Mouse (Mus musculus): Measurements from ENCODE around the gene Plau.

The Plau gene

DNA sequence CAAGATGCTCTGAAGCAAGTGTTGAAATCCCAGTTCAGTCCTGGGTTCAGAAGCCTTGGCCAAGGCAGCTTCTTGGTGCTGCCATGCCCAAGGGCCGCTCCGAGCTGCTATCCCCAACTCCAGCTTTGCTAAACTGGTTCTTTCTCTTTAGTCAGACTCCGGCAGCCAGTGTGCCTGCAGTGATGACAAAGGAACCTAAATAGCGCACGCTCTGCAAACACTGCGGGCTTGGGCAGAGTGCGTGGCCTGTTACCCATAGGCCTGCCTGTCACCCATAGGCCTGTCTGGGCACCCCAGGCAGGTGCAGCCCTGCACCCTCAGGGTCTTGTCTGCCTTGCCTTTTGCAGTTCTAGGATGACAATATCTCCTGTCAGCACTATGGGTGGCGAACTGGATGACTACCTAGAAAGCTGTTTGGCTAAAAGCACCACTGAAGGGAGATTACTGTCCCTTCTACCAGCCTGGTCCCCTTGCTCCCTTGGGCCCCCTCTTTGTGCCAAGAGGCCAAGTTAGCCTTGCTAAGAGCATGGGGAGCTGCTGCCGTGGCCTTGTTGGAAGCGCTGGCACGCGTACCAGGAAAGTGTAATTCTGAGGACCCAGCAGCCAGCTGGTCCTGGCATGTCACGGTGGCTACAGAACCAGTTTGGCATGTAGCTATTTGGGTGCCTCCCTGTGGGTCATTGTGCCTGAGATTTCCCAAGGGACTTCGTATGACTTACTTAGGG, 30.2 kb upstream of the Plau start:
- no peak for DNase-seq

GRCm38 (mm10) chr14:20809349-20809748, 27.1 kb upstream of the Plau start:
- no peak for DNase-seq

- no peak for DNase-seq
These were observed 26.6 kb upstream of the Plau start for GRCm38 (mm10) chr14:20809820-20810219.

GRCm38 (mm10) chr14:20811236-20811635, 25.2 kb upstream of the Plau start:
- DNase-seq = no peak

- no peak for DNase-seq
These were observed 24.6 kb upstream of the Plau start for GRCm38 (mm10) chr14:20811779-20812406.

DNA sequence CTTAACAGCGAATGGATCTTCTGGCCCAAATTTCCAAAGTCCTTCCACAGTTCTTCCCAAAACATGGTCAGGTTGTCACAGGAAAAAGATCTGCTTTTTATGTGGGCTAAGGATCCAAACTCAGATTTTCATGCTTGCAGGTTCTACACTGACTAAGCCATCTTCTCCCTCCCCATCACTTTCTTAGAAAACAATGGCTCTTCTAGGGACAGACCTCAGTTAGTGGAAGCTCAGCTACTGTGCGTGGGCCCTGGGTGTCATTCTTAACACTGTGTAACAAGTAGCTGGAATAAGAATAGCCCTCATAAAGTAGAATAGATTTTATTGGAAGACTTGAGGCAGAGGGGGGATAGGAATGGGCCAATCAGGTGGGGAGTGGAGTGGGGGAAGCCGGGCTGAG, 21.0 kb upstream of the Plau start:
- DNase-seq = no peak

- DNase-seq = no peak
These were observed 11.9 kb upstream of the Plau start for GRCm38 (mm10) chr14:20824517-20824916.

DNA sequence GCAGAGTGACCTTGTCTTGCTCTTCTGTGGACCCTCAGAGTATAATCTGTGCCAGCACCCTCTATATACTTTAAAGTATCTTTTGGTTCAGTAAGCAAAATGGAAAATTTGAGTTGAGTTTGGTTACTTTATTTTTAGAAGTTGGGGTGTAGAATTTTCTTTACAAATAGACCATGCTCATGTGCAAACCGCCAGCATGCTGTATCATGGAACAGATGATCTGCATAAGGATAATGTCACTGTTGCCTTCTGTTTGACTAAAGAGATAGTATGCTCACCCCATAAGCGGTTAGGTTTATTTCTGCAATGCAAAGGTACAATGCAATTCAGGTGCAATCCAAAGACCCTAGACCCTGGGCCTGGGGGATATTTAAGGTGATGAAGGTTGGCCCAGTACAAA, 10.9 kb upstream of the Plau start:
- no peak for DNase-seq

GRCm38 (mm10) chr14:20827061-20827460, 9.4 kb upstream of the Plau start:
- no peak for DNase-seq

DNA sequence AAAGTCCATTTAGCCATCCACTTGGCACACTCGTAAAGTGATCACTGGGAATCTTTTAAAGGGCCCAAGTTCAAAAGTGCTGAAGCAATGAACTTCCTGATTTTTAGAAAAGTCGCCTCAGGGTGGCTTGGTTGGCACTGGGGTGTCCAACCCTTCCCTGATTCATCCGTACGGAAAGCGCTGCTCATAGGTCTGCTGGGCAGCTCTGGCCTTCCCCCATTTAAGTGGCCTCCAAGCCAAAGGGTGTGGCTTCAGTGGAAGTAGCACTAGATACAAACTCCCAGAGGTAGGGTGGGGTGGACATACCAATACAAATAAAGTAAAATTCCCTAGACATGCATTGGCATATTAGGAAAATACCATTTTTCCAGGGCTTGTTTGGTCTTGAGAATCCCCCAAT, 9.0 kb upstream of the Plau start:
- no peak for DNase-seq

GRCm38 (mm10) chr14:20828524-20828923, 7.9 kb upstream of the Plau start:
- DNase-seq = no peak

DNA sequence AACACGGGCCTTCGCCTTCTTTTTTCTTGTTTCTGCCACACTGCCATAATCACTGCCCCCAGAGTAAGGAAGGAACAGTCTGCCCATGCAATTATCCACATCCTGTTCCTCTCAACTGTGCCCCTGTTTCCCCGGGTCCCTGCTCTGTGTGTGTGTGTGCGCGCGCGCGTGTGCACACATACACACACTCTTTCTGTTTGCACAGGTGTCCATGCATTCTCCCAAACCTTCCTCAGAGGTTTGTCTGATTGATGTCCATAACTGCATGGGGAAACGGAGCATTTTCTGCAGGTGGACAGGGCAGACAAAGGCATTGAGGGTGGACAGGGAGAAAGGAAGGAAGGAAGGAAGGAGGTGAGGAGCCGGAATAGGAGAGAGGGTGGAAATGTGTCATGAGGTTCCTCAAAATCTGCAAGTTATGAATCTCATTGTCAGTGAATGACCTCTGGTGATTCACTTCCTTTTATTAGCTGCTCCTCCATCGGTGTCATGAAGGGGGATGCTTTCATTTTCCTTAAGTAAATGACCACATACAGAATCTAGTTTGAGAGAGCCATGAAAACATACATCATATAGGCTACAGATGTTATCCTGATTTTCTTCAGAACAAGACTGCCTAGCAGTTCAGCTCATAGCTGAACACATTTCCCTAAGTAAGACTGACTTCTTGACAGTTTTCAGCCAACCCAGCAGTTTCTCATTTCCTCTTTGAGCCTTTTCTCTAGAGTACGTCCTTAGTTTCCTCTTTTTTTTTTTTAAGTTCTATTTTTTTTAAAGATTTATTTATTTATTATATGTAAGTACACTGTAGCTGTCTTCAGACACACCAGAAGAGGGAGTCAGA, 6.7 kb upstream of the Plau start:
- no peak for DNase-seq

- no peak for DNase-seq
These were observed 5.1 kb upstream of the Plau start for GRCm38 (mm10) chr14:20831141-20831910.

DNA sequence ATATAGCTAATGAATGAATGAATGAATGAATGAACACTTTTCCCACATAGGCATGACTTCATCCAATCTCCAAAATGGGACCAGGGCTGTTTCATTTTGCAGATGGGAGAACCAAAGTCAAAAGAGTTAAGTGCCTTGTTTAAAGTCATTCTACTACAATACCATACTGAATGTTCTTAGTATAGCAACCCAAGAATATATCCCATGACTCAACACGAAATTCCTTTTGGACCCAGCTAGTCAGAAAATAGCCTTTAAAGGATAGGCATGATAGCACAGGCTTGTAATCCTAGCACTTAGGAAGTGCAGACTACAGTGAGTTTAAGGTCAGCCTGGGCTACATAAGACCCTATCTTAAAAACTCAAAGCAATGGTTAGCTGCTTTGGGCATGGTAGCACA, 4.5 kb upstream of the Plau start:
- DNase-seq = no peak

DNA sequence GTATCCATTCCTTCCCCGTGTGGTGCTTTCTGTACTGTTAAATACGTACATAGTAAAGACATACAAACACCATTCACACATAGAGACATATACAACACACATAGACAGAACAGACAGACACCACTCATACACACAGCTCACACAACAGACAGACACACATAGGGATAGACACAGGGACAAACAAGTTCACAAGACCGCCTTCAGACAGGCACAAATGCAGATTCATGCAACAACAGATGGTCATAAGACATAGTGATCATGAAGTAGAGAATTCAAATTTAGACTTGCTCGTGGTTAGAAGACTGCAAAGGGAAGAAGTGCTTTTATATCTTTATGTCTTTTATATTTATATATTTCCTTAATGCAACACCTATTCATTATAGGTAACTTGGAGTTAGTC, 2.9 kb upstream of the Plau start:
- no peak for DNase-seq

- no peak for DNase-seq
These were observed 2.3 kb upstream of the Plau start for GRCm38 (mm10) chr14:20834136-20834535.

GRCm38 (mm10) chr14:20836905-20837376, 481 bp downstream of the Plau start:
- no peak for DNase-seq

DNA sequence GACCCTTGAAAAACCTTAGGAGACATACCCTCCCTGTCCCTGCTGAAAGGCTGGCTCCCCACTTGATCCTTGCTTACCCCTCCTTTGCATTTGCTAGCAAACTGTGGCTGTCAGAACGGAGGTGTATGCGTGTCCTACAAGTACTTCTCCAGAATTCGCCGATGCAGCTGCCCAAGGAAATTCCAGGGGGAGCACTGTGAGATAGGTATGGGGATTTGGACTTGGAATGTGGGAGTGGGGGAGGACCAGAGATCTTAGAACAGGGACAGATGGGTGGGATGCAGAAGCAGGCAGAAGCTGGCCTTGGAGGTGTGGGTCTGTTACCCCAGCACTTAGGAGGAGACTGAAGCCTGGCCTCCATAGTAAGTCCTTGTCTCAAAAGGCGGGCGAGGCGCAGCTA, 1.2 kb downstream of the Plau start:
- no peak for DNase-seq

GRCm38 (mm10) chr14:20841526-20841925, 5.1 kb downstream of the Plau start:
- no peak for DNase-seq

DNA sequence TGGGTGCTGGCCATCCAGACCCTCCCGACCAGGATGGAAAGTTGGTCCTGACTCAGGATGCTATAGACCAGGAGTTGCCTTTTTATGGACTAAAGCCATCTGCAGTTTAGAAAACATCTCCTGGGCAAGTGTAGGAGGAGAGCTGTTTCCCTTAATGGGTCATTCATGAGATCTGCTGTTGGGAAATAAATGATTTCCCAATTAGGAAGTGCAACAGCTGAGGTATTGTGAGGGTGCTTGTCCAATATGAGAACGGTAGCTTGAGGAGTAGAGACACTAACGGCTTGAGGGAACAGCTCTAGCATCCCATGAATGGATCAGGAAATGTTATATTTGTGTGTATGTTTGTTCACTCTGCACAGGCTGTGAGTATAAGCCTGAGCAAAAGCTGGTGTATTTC, 6.2 kb downstream of the Plau start:
- no peak for DNase-seq

GRCm38 (mm10) chr14:20844126-20844525, 7.7 kb downstream of the Plau start:
- DNase-seq = no peak

DNA sequence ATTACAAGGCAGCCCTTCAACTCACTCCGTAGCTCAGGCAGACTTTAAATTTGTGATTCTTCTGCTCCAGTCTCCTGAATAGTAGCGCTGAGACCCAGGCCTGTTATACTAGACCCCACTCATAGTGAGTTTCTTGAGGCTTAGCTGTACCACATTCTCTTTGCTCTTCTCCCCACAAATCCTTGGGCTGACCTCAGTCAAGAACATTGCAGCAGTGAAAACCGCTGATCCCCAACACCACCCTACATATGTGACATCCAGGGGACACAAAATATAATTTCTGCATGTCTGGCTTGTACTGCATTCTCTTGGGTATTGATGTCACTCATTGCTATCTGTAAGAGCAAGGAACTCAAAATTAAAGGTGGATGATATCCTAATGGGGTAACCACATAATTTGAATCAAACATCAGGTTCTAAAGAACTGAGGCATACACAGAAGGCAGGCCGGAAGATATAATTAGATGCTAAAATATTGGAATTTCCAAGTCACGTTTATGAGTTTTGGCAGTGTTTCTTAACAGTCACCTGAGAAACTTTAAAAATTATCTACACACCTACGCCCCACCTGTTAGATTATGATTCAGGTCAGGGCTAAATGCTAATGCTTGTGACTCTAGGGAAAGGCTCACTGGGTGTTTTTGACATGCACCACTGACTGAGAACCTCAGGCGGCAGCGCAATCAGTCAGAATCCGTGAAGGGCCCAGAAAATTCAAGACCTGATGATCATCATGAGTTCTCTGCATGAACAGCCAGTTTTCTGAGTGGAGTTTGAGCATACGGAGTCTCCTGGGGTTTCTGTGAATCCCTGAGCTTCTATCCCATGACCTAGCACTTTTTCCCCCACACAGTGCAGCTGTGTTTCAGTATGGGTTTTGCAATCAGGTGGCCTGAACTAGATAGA, 8.5 kb downstream of the Plau start:
- no peak for DNase-seq

Measured in thymus, adult 18-20 months (tissue).